Mouse (Mus musculus) T-helper 1 cell (primary cell): ENCODE data around the gene Neurl1b.

Source experiments
- in situ Hi-C: fragments of 300-600 bp; cut with MboI, MseI; formaldehyde crosslinking; loops from one replicate; pipeline ENCODE4 v1.15.1; 2025; ENCODE audit warnings: high pct_unique_total_duplicates

The Neurl1b gene

DNA sequence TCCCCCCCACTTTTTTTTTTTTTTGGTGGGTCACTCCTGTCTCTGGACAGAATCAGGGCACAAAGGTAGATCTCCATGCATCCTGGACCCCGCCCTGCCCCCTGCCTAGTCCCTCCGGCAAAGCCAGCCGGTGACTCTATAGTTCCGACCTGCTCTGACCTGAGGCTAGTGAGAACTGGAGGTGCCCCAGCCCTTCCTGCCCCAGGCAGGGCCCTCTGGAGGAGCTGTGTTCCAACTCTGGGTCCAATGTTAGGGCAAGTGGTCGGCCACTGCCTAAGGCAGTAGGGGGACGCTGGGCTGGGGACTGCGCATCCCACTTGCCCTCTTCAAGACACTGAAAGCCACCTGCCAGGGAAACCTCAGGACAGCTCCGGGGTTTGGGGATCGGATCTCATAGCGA, 75.4 kb downstream of the Neurl1b start:
- in situ Hi-C loops = no loop called here

DNA sequence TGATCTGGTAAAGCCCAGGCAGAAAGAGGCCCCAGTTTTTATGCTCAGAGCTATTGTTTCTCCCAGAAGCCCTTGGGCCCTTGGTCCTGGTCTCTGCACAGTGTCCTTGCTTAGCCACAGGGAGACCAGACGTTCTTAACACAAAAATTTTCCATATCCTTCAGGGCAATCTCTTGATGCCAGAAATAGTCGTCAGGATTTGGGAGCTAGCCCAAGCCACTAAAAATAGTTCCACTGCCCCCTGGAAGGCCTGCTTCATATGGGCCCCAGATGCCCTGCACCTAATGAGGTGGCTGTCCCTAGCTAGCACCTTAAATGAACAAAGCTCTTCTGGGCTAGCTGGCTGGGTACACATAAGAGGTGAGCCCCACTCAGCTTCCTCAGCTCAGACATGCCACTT, 76.3 kb downstream of the Neurl1b start:
- in situ Hi-C loops = no loop called here

DNA sequence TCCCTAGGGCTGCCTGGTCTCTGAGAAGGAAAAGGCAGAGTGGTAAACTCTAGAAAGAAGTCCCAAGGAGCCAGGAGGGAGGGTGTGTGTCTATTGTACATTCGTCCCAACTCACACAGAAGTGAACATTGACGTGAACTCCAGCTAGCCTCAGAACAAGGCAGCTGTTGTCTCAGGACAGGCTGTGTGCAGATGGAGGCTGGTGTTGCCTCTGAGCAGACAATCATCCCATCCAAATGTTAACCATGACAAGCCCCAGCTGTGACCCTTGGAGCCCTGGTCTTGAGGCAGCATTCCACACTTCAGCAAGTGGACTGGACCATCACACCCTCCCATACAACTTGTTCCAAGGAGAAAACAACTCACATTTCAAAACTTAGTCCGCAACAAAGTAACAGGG, 77.6 kb downstream of the Neurl1b start:
- in situ Hi-C loops = no loop called here

- in situ Hi-C loops = no loop called here
These were observed 80.2 kb downstream of the Neurl1b start for GRCm38 (mm10) chr17:26494642-26495468.
